Mouse (Mus musculus) heart, adult 2 months (tissue): ENCODE data around the gene Tns3. TPM values are rescaled to one million over a fixed set of nuclear protein-coding genes. Genes with fewer than 3 reads are reported as not detected.

Experiments
- DNase-seq, 2 experiments: peaks; one replicate each; pipeline ENCODE4 v3.0.0; 2021
- H3K27ac ChIP-seq: fragments of 200-600 bp; 2 replicates; pipeline ENCODE4 v1.8.1; 2022
- H3K27me3 ChIP-seq: fragments of 200-500 bp; 2 replicates; pipeline ENCODE4 v1.6.1; 2012; ENCODE audit warnings: mild to moderate bottlenecking, low read length, inconsistent platforms, mixed read lengths; ENCODE audit not compliant: control insufficient read depth, insufficient read depth
- H3K36me3 ChIP-seq: fragments of 200-500 bp; 2 replicates; pipeline ENCODE4 v1.6.1; 2012; ENCODE audit warnings: low read length, inconsistent platforms; ENCODE audit not compliant: control insufficient read depth, insufficient read depth
- H3K4me1 ChIP-seq: fragments of 200-500 bp; 2 replicates; pipeline ENCODE4 v1.6.1; 2011; ENCODE audit warnings: low read length; ENCODE audit not compliant: control insufficient read depth, insufficient read depth
- H3K4me3 ChIP-seq: fragments of 200-600 bp; 2 replicates; pipeline ENCODE4 v1.8.1; 2022
- H3K79me2 ChIP-seq: fragments of 200-500 bp; replicated peaks from 2 replicates; pipeline ENCODE4 v1.6.1; 2012; ENCODE audit warnings: mild to moderate bottlenecking, inconsistent platforms, low read length, moderate library complexity, mixed read lengths; ENCODE audit not compliant: control insufficient read depth, insufficient read depth
- H3K9ac ChIP-seq: fragments of 200-500 bp; 2 replicates; pipeline ENCODE4 v1.6.1; 2012; ENCODE audit warnings: low read depth, mild to moderate bottlenecking, control low read depth, inconsistent platforms, low read length, mixed read lengths
- CTCF ChIP-seq: fragments of 200-600 bp; IDR thresholded peaks from 2 replicates; pipeline ENCODE4 v1.8.1; 2022; ENCODE audit warnings: antibody characterized with exemption, mild to moderate bottlenecking, moderate library complexity
- EP300 ChIP-seq: fragments of 200-500 bp; IDR thresholded peaks from 2 replicates; pipeline ENCODE4 v1.6.1; 2011; ENCODE audit warnings: low read depth, low read length, control low read depth; ENCODE audit not compliant: insufficient read depth
- POLR2A ChIP-seq: fragments of 200-500 bp; IDR thresholded peaks from 2 replicates; pipeline ENCODE4 v1.6.1; 2011; ENCODE audit warnings: mild to moderate bottlenecking, low read depth, low read length, control low read depth; ENCODE audit not compliant: insufficient read depth
- WGBS: fragments of 180-500 bp; shearing (Covaris S2); methylation state at CpG from one replicate; pipeline ENCODE4 v1.1.7; 2018; 5-methylcytosine and 5-hydroxymethylcytosine counted together
- intact Hi-C: fragments of 180-260 bp; cut with DNase I; formaldehyde crosslinking; loops from one replicate; pipeline ENCODE4 v1.15.1; 2025
- polyA plus RNA-seq: library from polyadenylated mRNA; depleted of rRNA; stranded (reverse); fragments of >200 nt; gene quantifications from 2 replicates; pipeline ENCODE4 v1.2.3, GENCODE M21; 2012
- total RNA-seq, 2 experiments: library from RNA; stranded (reverse); gene quantifications; 2 replicates each; pipeline ENCODE4 v1.2.3; 2021

Tns3 gene
- total and polyA plus RNA-seq, 3 experiments = 14.8 to 23.9 (median 23.1) TPM

DNA sequence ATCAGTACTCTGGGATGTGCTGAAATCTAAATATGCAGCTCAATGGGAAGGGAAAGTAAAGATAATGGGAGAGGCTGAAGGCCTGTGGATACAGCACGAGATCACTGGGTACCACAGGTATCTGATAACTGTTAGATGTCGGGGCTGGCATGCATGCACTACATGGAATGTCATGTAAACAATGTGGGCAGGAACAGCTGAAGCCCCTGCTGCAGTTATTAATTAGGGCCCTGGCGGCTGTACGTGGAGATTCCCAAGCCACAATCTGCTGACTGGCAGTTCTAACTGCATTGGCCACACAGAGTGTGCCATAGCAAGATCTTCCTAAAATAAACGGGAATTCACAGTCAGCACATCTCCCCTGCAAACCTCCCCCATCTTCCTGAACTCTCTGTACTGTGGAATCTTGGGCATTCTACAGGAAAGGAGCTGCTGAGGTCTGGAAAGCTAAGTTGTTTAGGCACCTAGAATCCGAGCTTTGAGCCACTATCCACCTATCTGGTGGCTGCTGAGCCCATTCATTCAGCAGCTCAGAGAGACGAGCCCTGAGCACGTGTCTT is 170.3 kb downstream of the Tns3 start:
- TF ChIP-seq EP300 (no peak), POLR2A (no peak), CTCF (no peak)
- intact Hi-C loops = no loop called here
- DNase-seq = no peak
- Histone ChIP-seq H3K4me3 (no peak overlapping the region), H3K4me1 (peaks cover 8% of the 10 kb centered on the region), H3K79me2 (no peaks in the 10 kb centered on the region), H3K36me3 (no peaks in the 10 kb centered on the region), H3K9ac (no peak overlapping the region), H3K27me3 (no peaks in the 10 kb centered on the region), H3K27ac (no peak overlapping the region)
- 75% methylated on average over 8 of the region's 8 CpGs for WGBS

DNA sequence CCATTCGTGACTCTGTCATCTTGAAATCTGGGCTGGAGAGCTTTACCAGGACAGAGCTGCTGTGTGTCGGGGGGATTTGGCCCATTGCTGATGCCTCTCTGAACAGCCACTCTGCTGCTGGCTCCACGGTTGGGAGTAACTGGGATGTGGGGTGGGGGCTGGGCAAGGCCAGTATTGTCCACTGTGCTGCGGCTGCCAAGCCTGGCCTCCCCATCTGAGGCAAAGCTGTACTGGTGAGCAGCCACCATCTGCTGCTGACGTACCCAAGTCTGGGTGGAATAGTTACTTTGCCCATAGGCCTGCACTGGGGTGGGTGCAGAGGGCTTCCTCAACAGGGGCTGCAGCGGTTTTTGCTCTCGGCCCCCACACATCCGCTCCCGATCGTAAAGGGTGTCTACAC is 172.0 kb downstream of the Tns3 start:
- H3K27ac ChIP-seq = no peak overlapping the region
- H3K4me3 ChIP-seq = no peak overlapping the region
- no peaks in the 10 kb centered on the region for H3K27me3 ChIP-seq
- H3K9ac ChIP-seq = no peak overlapping the region
- 91% methylated on average over 10 of the region's 10 CpGs for WGBS
- no peak for DNase-seq
- H3K79me2 ChIP-seq = no peaks in the 10 kb centered on the region
- TF ChIP-seq EP300 (no peak), CTCF (no peak), POLR2A (no peak)
- H3K36me3 ChIP-seq = no peaks in the 10 kb centered on the region
- H3K4me1 ChIP-seq = peaks cover 8% of the 10 kb centered on the region
- intact Hi-C loops = no loop called here

DNA sequence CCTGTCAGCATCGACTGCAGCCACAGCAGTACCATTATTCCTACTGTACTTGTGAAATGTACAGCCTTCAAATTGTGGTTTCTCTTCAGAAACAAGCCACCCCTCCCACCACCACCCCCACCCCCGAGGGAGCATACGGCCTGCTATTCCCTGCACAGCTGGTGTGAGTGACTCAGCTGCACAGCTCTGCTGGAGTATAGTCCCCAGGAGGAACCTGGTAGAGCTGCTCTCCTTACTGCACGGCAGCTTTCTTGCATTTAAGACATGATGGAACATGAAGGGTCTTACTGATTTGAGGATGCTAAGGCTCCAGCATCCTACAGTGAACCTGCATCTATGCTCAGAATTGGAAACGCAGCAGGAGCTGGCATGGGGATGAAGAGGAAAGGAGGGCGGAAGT is 176.1 kb downstream of the Tns3 start:
- Histone ChIP-seq H3K27ac (no peak overlapping the region), H3K4me1 (peaks cover 7% of the 10 kb centered on the region), H3K36me3 (no peaks in the 10 kb centered on the region), H3K27me3 (no peaks in the 10 kb centered on the region), H3K4me3 (no peak overlapping the region), H3K79me2 (no peaks in the 10 kb centered on the region), H3K9ac (no peak overlapping the region)
- TF ChIP-seq POLR2A (no peak), CTCF (no peak), EP300 (no peak)
- 69% methylated on average over 6 of the region's 6 CpGs for WGBS
- no peak for DNase-seq
- intact Hi-C loops = loop anchor here (5.0 kb wide), 1 partner anchor 34 kb away; no protein-coding TSS in a partner anchor

GRCm38 (mm10) chr11:8486552-8486951 is 177.8 kb downstream of the Tns3 start:
- Histone ChIP-seq H3K27ac (no peak overlapping the region), H3K27me3 (no peaks in the 10 kb centered on the region), H3K36me3 (no peaks in the 10 kb centered on the region), H3K9ac (no peak overlapping the region), H3K4me1 (peaks cover 9% of the 10 kb centered on the region), H3K79me2 (no peaks in the 10 kb centered on the region), H3K4me3 (no peak overlapping the region)
- intact Hi-C loops = loop anchor here (5.0 kb wide), 1 partner anchor 36 kb away; no protein-coding TSS in a partner anchor
- peak; percentile 44 to 55 for DNase-seq
- 53% methylated on average over 4 of the region's 4 CpGs for WGBS
- TF ChIP-seq CTCF = no peak
- no peak for TF ChIP-seq EP300
- TF ChIP-seq POLR2A = no peak

DNA sequence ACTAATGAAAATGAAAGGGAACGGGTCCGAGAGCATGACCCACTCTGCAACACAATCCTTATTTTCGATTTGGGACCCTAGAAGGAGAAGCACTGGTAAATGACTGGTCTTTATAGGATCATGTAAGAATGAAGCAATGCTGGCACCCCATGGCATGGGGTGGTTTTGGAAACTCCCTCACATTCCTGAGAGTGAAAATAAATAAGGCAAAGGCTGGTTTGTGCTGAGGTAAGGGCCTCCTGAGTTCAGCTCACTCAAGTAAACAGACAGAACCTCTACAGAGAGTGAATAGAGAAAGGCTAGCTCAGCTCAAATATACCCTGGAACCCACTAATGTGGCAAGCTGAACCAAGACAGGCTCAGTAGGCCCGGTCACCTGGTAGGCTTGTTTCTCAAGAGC is 179.8 kb downstream of the Tns3 start:
- Histone ChIP-seq H3K27ac (no peak overlapping the region), H3K4me3 (no peak overlapping the region), H3K27me3 (no peaks in the 10 kb centered on the region), H3K9ac (no peak overlapping the region), H3K4me1 (peaks cover 9% of the 10 kb centered on the region), H3K36me3 (no peaks in the 10 kb centered on the region), H3K79me2 (no peaks in the 10 kb centered on the region)
- DNase-seq = no peak
- intact Hi-C loops = no loop called here
- TF ChIP-seq EP300 (no peak), POLR2A (no peak), CTCF (no peak)
- 86% methylated on average over 4 of the region's 4 CpGs for WGBS

DNA sequence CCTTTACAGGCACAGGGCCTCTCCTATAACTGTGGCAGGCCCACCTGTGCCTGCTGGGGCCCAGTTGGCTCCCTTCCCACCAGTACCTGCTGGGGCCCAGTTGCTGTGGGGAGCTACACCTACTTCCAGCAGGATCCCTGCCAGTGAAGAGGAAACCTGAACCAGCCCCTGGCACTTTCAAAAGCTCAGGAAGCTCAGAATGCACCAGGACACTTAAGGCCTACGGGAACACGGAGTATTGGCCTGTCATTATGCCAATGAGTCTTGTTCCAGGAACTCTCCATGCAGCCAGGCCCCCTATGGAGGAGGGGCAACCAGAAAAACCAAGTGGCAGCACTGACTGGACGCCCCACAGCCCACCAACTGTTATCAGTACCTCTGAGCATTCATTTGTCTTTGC is 181.6 kb downstream of the Tns3 start:
- H3K79me2 ChIP-seq = no peaks in the 10 kb centered on the region
- no peak overlapping the region for H3K9ac ChIP-seq
- intact Hi-C loops = no loop called here
- H3K27me3 ChIP-seq = no peaks in the 10 kb centered on the region
- peaks cover 8% of the 10 kb centered on the region for H3K4me1 ChIP-seq
- no peak overlapping the region for H3K4me3 ChIP-seq
- 34% methylated on average over 3 of the region's 3 CpGs for WGBS
- no peak for TF ChIP-seq EP300
- no peak for TF ChIP-seq POLR2A
- TF ChIP-seq CTCF = no peak
- H3K36me3 ChIP-seq = no peaks in the 10 kb centered on the region
- H3K27ac ChIP-seq = no peak overlapping the region
- DNase-seq = no peak
